Mouse (Mus musculus) heart, adult 2 months (tissue): Measurements from ENCODE around the gene C87436.

Source experiments
- CTCF ChIP-seq: fragments of 200-600 bp; IDR thresholded peaks from 2 replicates; pipeline ENCODE4 v1.8.1; 2022; ENCODE audit warnings: antibody characterized with exemption, mild to moderate bottlenecking, moderate library complexity
- EP300 ChIP-seq: fragments of 200-500 bp; IDR thresholded peaks from 2 replicates; pipeline ENCODE4 v1.6.1; 2011; ENCODE audit warnings: low read depth, low read length, control low read depth; ENCODE audit not compliant: insufficient read depth

DNA sequence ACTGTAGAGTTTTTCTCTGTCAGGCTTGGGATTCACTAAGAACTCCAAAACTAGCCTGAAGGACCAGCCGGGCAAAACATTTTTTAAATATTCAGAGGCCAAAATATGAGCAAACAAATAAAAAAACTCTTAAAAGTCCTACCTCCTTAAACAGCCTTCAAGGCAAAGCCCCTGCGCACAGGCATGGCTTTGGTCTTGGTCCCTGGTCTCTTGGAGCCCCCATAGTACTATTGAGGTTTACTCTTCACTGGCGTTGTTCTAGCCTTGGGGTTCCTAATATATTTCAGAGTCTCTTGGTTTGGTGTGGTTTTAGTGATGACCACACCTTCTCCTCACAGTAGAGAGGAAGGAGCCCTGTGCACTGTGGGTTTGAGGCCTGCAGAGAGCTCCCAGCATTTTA, 6.6 kb upstream of the C87436 start:
- no peak for TF ChIP-seq CTCF
- no peak for TF ChIP-seq EP300
